Mouse (Mus musculus): ENCODE measurements around the gene Lbhd1. TPM values are rescaled to one million over a fixed set of nuclear protein-coding genes. Genes with fewer than 3 reads are reported as not detected.

Gene Lbhd1
- polyA plus RNA-seq, 1 experiment = 2.2 TPM

Other genes starting within 250 kb of the Lbhd1 start
- under 0.01 and 0.02 TPM in 2 replicates for gene Chrm1, start 219.9 kb upstream of the Lbhd1 start, polyA plus RNA-seq (2012; rRNA removed)
- 69.0 and 73.7 TPM in 2 replicates for gene Slc3a2, start 160.4 kb upstream of the Lbhd1 start, polyA plus RNA-seq (2012; rRNA removed)
- 23.6 and 26.8 TPM in 2 replicates for gene Wdr74, start 147.9 kb upstream of the Lbhd1 start, polyA plus RNA-seq (2012; rRNA removed)
- gene 1700092M07Rik, start 143.0 kb upstream of the Lbhd1 start, polyA plus RNA-seq (2012; rRNA removed) = 0.14 and 0.22 TPM in 2 replicates
- gene Stx5a, start 142.3 kb upstream of the Lbhd1 start, polyA plus RNA-seq (2012; rRNA removed) = 42.5 and 43.8 TPM in 2 replicates
- 66.5 and 71.8 TPM in 2 replicates for gene Nxf1, start 126.7 kb upstream of the Lbhd1 start, polyA plus RNA-seq (2012; rRNA removed)
- 50.0 and 53.2 TPM in 2 replicates for gene Tmem223, start 112.7 kb upstream of the Lbhd1 start, polyA plus RNA-seq (2012; rRNA removed)
- 55.2 and 62.8 TPM in 2 replicates for gene Tmem179b, start 109.3 kb upstream of the Lbhd1 start, polyA plus RNA-seq (2012; rRNA removed)
- 6.0 and 6.1 TPM in 2 replicates for gene Taf6l, start 97.3 kb upstream of the Lbhd1 start, polyA plus RNA-seq (2012; rRNA removed)
- 50.2 and 51.9 TPM in 2 replicates for gene Polr2g, start 85.2 kb upstream of the Lbhd1 start, polyA plus RNA-seq (2012; rRNA removed)
- gene Zbtb3, start 81.2 kb upstream of the Lbhd1 start, polyA plus RNA-seq (2012; rRNA removed) = 0.63 and 0.78 TPM in 2 replicates
- 12.9 and 13.3 TPM in 2 replicates for gene Ttc9c, start 64.4 kb upstream of the Lbhd1 start, polyA plus RNA-seq (2012; rRNA removed)
- 26.5 and 29.8 TPM in 2 replicates for gene Hnrnpul2, start 63.7 kb upstream of the Lbhd1 start, polyA plus RNA-seq (2012; rRNA removed)
- gene AC129217.1, start 54.0 kb upstream of the Lbhd1 start, polyA plus RNA-seq (2012; rRNA removed) = 0.14 and 0.93 TPM in 2 replicates
- 18.0 and 18.1 TPM in 2 replicates for gene Bscl2, start 46.3 kb upstream of the Lbhd1 start, polyA plus RNA-seq (2012; rRNA removed)
- gene Gng3, start 44.5 kb upstream of the Lbhd1 start, polyA plus RNA-seq (2012; rRNA removed) = 0.04 and 0.06 TPM in 2 replicates
- 0.22 and 0.23 TPM in 2 replicates for gene Lrrn4cl, start 33.0 kb upstream of the Lbhd1 start, polyA plus RNA-seq (2012; rRNA removed)
- gene Ubxn1, start 12.2 kb upstream of the Lbhd1 start, polyA plus RNA-seq (2012; rRNA removed) = 63.3 and 71.1 TPM in 2 replicates
- 27.3 and 30.3 TPM in 2 replicates for gene Uqcc3, start 2.8 kb upstream of the Lbhd1 start, polyA plus RNA-seq (2012; rRNA removed)
- not detected in 2 replicates for gene Gm49403, start 198 bp downstream of the Lbhd1 start, polyA plus RNA-seq (2012; rRNA removed)
- 30.7 and 31.4 TPM in 2 replicates for gene 1810009A15Rik, start 5.1 kb downstream of the Lbhd1 start, polyA plus RNA-seq (2012; rRNA removed)
- not detected in 2 replicates for gene Gm49416, start 5.2 kb downstream of the Lbhd1 start, polyA plus RNA-seq (2012; rRNA removed)
- 8.9 and 9.1 TPM in 2 replicates for gene Ints5, start 9.3 kb downstream of the Lbhd1 start, polyA plus RNA-seq (2012; rRNA removed)
- 72.8 and 81.9 TPM in 2 replicates for gene Ganab, start 14.3 kb downstream of the Lbhd1 start, polyA plus RNA-seq (2012; rRNA removed)
- 32.9 and 35.2 TPM in 2 replicates for gene B3gat3, start 36.6 kb downstream of the Lbhd1 start, polyA plus RNA-seq (2012; rRNA removed)
- gene Rom1, start 45.6 kb downstream of the Lbhd1 start, polyA plus RNA-seq (2012; rRNA removed) = 1.9 and 2.0 TPM in 2 replicates
- gene Eml3, start 45.8 kb downstream of the Lbhd1 start, polyA plus RNA-seq (2012; rRNA removed) = 9.6 and 11.4 TPM in 2 replicates
- 17.0 and 17.4 TPM in 2 replicates for gene Mta2, start 58.1 kb downstream of the Lbhd1 start, polyA plus RNA-seq (2012; rRNA removed)
- gene Tut1, start 70.1 kb downstream of the Lbhd1 start, polyA plus RNA-seq (2012; rRNA removed) = 8.7 and 9.0 TPM in 2 replicates
- gene Eef1g, start 83.3 kb downstream of the Lbhd1 start, polyA plus RNA-seq (2012; rRNA removed) = 149 and 173 TPM in 2 replicates
- 2.0 TPM in 2 replicates for gene Ahnak, start 105.6 kb downstream of the Lbhd1 start, polyA plus RNA-seq (2012; rRNA removed)
- not detected in 2 replicates for gene Scgb1a1, start 204.2 kb downstream of the Lbhd1 start, polyA plus RNA-seq (2012; rRNA removed)

All from liver, embryonic 18 days (tissue).